Mouse (Mus musculus) stomach, postnatal 0 days (tissue): ENCODE measurements around the gene Slc34a3.

Experiments
- CTCF ChIP-seq: IDR thresholded peaks from 2 replicates; pipeline ENCODE4 v1.5.1; 2016; ENCODE audit warnings: antibody characterized with exemption, low read depth, mild to moderate bottlenecking, moderate library complexity
- EP300 ChIP-seq: optimal IDR thresholded peaks from 2 replicates; pipeline ENCODE3; 2016; ENCODE audit warnings: antibody characterized with exemption

DNA sequence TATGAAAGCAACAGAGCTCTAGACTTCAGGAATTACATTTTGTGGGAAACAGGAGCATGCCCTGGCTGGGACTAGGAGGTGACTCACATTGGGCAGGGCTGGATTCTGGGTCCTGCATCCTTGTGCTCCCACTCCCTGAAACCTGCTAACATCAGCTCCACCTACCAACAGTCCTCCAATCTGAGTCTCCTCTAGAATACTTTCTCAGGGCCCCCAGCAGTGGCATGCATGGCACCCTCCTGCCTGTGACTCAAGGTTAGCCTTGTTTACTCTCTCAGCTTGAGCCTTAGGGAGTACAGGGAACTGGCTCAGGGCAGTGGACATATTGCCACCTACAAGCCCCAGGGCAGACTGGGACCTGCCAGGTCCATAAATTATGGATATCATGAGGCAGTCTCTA, 3.9 kb upstream of the Slc34a3 start:
- no peak for TF ChIP-seq CTCF
- TF ChIP-seq EP300: no peak
